Mouse (Mus musculus) urinary bladder, postnatal 4 days (tissue): ENCODE data around the gene Ndufa13.
"Not testable (repeated sequence)": the region's sequence is repeated elsewhere in the genome, so short reads cannot be mapped to it uniquely, and the experiment has no call there.

ENCODE experiments used
- DNase-seq, 2 experiments: peaks; one replicate each; pipeline ENCODE4 v3.0.0; 2021 to 2022; ENCODE audit warnings: low spot score in 2 of 2

Gene Ndufa13

GRCm38 (mm10) chr8:69902163-69903062 lies at the start of gene Ndufa13, which contains the start of the genes Tssk6 and Yjefn3:
Gene Ndufa13 (minus strand): TSS chr8:69902558.
Gene Tssk6 (plus strand): TSS chr8:69902184.
Gene Yjefn3 (minus strand): TSS chr8:69902712.
- peak in 1 of 2 experiments; percentile 43 for DNase-seq

DNA sequence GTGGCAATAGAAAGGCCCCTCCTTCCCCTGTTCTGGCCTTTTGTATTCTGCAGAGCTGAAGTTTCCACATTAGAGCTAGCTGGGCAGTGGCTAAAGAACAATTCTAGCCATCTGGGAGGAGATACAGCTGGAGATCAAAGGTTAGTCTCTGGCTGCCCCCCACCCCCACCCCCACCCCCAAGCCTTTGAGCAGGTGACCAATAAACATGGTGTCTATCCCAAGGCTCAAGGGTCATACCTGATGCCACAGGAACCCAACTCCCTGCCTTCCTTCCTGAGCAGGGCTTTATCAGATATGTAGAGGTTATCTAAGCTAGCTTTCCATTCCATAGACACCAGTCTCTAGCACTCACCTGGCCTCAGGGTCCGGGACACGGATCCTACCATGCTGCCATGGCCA lies 47.9 kb upstream of the Ndufa13 start:
- DNase-seq = no peak

DNA sequence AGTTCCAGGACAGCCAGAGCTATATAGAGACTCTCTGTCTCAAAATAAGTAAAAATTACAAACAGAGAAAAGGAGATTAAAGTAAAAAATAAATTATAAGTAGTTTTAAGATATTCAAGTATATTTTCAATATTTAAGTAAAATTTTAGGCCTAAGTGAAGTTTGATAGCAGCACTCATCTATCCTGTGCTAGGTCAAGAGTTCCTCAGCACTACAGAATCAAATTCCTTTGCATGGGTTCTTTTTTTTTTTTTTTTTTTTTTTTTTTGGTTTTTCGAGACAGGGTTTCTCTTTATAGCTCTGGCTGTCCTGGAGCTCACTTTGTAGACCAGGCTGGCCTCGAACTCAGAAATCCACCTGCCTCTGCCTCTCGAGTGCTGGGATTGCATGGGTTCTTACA lies 40.1 kb upstream of the Ndufa13 start:
- DNase-seq = not testable (repeated sequence)

- DNase-seq = no peak
Measured at GRCm38 (mm10) chr8:69940386-69940785, 38.0 kb upstream of the Ndufa13 start.

GRCm38 (mm10) chr8:69939633-69940032 lies 37.3 kb upstream of the Ndufa13 start:
- no peak for DNase-seq

DNA sequence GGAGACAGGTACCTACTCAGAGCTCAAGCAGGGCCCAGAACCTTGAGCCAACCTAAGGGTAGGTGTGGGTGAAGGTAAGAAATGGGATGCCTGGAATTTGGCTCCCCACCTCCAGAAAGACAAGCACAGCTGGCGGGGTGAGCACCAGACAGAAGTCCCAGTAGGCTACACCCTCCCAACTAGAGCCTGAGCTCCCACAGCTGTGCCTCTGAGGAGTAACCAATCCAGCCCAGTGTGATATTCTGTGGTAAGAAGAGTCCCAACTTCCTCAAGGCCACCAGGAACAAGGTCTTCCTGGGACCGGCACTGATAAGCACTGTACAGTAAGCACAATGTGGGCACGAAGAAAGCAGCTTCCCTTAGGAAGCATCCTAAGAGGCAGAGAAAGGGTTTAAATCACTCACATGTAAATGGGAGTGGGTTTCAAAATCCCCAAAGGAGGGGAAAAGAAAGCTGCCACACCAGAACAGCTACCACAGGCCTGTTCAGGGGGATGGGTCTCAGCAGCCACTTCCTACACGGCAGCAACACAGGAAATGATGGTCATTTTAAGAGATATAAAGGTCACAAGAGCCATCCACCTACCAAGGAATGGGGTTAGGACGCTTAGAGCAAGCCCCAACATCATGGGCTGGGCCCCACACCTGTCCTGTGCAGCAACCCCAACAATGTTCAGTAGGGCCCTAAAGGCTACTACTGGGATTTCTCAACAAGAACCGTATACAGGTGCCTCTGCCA lies 36.1 kb upstream of the Ndufa13 start:
- DNase-seq = no peak

- no peak for DNase-seq
Measured at GRCm38 (mm10) chr8:69937466-69937865, 35.1 kb upstream of the Ndufa13 start.

DNA sequence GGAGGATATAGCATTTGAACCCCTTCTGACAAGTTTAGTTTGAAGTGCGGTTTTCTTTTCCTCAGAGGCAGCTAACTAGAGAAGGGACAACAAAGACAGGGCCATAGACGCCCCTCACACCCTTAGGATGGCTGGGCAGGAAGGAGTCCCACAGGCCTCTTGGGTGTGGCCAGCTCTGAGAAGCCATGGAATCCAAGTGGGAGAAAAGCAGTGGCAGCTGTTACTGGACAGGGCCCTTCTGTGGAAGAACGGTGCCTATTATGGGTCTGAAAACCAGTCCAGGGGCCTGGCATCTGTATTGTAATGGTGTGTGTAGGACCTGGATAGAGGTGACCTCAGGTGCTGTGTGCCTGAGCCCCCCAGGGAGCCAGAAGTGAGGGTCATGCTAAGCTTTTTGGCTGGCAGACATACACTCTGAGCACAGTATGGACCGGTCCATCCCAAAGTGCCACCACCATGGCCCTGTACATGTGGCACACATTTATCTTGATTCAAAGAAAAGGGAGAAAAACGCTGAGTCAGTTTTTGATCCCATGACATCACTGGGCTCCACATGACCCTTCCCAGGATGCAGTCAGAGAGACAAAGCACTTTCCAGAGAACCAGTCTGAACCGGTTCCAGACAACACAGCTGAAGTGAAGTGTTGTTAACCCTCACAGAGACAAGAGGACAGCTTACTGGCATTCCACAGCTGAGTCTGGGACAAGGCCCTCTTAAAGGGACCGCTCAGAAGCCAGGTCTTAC lies 33.9 kb upstream of the Ndufa13 start:
- DNase-seq = peak in 1 of 2 experiments; percentile 40

DNA sequence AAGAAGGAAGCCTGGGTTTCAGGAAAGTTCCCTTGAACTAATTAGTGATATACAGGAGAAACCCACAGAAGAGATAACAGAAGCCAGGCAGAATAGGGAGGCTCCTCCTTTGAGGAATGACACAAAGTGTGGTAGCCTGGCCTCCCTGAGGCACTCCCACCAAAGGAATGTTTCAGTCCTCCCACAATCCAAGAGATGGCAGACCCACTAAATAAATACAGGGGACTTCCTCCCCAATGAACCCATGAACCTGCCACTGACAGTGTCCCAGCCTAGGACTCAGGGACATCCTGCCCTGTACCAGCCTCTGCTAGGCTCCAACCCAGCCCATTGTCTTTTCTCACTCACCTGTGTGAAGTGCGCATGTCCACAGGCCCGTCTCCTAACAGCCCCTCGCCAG lies 33.1 kb upstream of the Ndufa13 start:
- no peak for DNase-seq

- no peak for DNase-seq
Measured at GRCm38 (mm10) chr8:69934582-69934981, 32.2 kb upstream of the Ndufa13 start.

DNA sequence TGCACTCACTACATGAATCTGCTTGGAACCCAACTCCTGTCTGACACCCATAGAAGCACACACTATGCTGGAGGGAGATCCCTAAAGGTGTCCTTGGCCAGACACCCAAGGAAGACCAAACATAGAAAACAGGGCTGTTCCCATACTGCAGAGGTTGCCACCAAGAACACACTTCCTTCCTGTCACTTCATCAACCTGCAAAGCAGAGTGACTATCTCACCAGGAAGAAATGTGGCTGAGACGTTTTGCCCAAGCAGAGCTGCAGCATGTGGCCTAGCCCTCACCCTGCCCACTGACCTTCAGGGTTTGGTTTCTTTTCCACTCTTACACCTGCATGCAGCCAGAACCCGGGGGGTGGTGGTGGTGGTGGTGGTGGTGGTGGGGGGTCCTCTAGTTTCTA lies 31.5 kb upstream of the Ndufa13 start:
- no peak for DNase-seq

DNA sequence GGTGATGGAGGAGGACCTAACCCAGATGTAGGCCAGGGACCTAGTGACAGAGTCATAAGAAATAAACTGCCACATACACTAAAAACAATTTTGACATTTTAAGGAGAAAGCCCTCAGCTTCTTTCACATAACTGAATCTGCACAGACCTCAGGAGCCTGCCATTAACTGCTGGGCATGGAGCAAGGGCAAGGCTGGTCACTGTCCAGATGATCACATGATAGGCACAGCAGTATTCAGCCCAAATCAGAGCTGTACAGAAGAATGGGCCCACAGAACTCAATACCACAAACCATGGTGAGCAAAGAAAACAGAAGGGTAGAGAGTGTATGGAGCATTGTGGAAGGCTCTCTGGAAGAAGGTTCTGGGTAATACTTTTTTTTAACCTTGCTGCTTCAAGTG lies 24.5 kb upstream of the Ndufa13 start:
- no peak for DNase-seq

DNA sequence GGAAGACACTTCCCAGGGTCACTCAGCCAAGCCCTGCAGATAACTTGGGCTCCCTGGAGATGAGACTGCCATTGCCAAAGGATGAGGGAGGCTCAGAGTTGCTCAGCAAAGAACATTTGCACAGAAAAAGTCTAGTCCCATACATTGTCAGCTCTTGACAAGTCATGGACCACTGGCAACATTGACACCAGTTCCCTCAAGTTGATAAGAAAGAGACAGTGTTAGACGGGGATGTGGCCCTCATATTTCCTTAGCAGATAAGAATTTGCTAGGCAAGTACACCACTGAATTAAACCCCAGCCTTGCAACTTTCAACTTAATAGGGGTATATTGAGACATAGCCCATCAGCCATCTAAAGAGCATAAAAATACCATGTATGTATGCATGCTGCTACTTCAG lies 21.6 kb upstream of the Ndufa13 start:
- DNase-seq = no peak

DNA sequence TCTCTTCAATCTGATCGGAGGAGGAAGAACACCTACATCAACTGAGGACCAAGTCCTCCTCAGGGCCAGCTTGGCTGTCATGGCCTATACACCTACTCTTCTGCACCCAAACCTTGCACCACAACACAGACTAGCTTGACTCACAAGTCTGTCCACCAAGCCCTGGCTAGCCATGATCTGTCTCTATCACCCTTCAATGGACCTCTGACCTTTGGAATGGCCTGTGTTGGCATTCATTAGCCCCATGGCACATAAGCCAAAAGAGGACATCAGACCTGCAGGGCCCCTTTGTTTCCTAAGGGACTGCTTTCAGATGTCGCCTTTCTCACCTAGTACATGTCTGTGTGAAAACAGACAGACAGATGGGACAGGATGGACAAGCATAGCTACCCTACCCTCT lies 18.8 kb upstream of the Ndufa13 start:
- DNase-seq = no peak

GRCm38 (mm10) chr8:69919876-69920662 lies 17.7 kb upstream of the Ndufa13 start:
- DNase-seq = no peak

DNA sequence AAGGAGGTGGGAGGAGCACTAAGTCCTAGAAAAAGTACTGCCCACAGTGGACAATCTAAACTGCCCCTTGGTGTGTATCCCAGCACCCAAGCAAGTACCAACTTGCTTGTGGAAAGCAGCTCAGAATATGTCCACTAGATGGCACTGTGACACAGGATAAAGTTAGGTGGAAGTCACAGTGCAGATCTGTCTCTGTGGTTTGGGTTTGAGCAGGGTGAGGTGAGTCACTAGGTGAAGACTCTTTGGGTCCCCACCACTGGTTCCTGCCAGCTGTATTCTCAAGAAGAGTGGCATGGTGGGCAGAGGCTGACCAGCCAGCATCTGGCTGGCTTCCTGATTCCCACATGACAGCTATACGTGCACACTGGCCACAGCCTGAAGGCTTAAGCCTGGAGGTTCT lies 16.7 kb upstream of the Ndufa13 start:
- peak in 1 of 2 experiments; percentile 41 for DNase-seq

DNA sequence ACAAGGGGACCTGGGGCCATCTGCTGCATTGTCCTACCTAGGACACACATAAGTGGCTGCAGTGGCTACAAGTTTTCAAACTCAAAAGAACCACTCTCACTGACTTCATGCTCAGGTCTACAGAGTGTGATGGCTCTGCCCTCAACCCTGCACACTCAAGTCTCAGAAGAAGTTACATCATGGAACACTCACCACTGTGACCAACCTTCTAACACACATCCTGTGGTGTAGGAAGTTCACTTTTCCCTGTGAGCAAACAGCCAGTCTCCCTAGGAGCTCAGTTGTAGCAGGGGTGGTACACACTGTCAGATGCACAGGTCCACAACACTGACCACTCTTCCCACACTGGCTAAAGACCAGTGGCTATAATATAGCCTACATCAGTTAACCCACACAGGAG lies 16.1 kb upstream of the Ndufa13 start:
- DNase-seq = no peak

- DNase-seq = no peak
Measured at GRCm38 (mm10) chr8:69915748-69916147, 13.4 kb upstream of the Ndufa13 start.

- no peak for DNase-seq
Measured at GRCm38 (mm10) chr8:69914526-69914925, 12.2 kb upstream of the Ndufa13 start.

DNA sequence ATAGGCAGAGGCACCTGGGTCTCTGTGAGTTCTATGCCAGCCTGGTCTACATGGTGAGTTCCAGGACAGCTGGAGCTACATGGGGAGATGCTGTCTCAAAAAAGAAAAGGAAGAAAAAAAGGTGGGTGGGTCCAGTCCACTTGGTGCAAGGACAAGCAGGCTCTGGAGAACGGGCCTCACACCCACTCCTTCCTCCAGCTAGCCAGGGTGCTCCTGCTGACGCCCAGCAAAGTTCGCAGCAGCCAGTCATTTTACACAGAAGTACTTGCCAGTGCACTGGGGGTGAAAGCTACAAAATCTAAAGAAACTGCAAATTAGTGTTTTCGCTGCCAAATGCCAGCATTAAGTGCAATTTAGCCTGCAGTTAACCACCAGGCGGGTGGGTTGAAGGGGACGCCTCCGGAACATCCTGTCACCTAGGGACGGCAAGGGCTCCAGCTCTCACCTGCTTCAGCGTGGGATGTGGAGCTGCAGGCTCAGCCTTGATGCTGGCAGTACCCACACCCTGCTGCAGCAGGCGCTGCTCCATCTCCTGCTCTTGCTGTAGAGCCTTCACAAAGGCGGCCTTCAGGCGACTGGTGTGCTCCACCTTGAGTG lies 10.2 kb upstream of the Ndufa13 start:
- DNase-seq = no peak

DNA sequence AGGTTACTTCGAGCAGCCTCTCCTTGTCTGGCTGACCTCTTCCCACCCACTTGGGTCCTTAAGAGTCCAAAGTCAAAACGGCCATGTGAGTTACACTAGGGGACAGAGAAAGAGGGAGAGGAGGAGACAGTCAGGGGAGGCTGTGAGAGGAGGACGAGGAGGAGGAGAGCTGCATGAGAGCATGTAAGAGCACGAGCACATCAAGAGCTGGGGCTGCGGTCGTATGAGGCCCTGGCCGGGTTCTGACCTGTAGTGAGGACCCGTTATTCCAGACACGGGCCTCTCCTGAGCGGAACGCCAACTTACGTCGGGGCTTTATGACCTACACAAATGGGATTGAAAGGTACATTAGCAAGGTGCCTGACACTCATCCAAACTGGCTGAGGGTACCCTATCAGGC lies 9.6 kb upstream of the Ndufa13 start:
- no peak for DNase-seq
